Mouse (Mus musculus) forebrain, embryonic 10.5 days (tissue): ENCODE results near the gene Eif4b. TPM values are rescaled to one million over a fixed set of nuclear protein-coding genes. Genes with fewer than 3 reads are reported as not detected.

ENCODE experiments used
- DNase-seq: peaks from one replicate; pipeline ENCODE4 v3.0.0-alpha.2; 2017; ENCODE audit warnings: low spot score; ENCODE audit errors: extremely low spot score
- H3K27ac ChIP-seq: fragments of 300-500 bp; sonication (generic); 2 replicates; pipeline ENCODE4 v1.5.1; 2016; ENCODE audit warnings: mild to moderate bottlenecking
- H3K27me3 ChIP-seq: fragments of 300-500 bp; sonication (generic); 2 replicates; pipeline ENCODE4 v1.6.1; 2016; ENCODE audit warnings: mild to moderate bottlenecking; ENCODE audit not compliant: poor library complexity, severe bottlenecking
- H3K36me3 ChIP-seq: fragments of 300-500 bp; sonication (generic); replicated peaks from 2 replicates; pipeline ENCODE4 v1.6.1; 2016; ENCODE audit warnings: mild to moderate bottlenecking, moderate library complexity
- H3K4me1 ChIP-seq: fragments of 300-500 bp; sonication (generic); 2 replicates; pipeline ENCODE4 v1.6.1; 2016
- H3K4me3 ChIP-seq: fragments of 300-500 bp; sonication (generic); 2 replicates; pipeline ENCODE4 v1.5.1; 2016; ENCODE audit warnings: mild to moderate bottlenecking, moderate library complexity
- H3K9me3 ChIP-seq: fragments of 300-500 bp; sonication (generic); 2 replicates; pipeline ENCODE4 v1.6.1; 2016; ENCODE audit warnings: mild to moderate bottlenecking, moderate library complexity
- WGBS: fragments of 180-500 bp; shearing (Covaris S2); methylation state at CpG from one replicate; pipeline ENCODE4 v1.1.7; 2016; 5-methylcytosine and 5-hydroxymethylcytosine counted together
- polyA plus RNA-seq: library from polyadenylated mRNA; unstranded; fragments of >200 nt; fragmentation: Nextera tagmentation; extraction: Ambion mirVana; gene quantifications from 2 replicates; pipeline ENCODE4 v1.2.1, GENCODE M21; 2016

Eif4b gene
- polyA plus RNA-seq, 1 experiment from 2014 or later: 140 TPM

GRCm38 (mm10) chr15:102080429-102080828 is 6.9 kb downstream of the Eif4b start:
- 87% methylated on average over 2 of the region's 2 CpGs for WGBS
- Histone ChIP-seq H3K9me3 (no peaks in the 10 kb centered on the region), H3K4me3 (no peak overlapping the region), H3K4me1 (peaks cover 10% of the 10 kb centered on the region), H3K36me3 (peaks cover 78% of the 10 kb centered on the region), H3K27me3 (no peaks in the 10 kb centered on the region), H3K27ac (no peak overlapping the region)
- DNase-seq: no peak

DNA sequence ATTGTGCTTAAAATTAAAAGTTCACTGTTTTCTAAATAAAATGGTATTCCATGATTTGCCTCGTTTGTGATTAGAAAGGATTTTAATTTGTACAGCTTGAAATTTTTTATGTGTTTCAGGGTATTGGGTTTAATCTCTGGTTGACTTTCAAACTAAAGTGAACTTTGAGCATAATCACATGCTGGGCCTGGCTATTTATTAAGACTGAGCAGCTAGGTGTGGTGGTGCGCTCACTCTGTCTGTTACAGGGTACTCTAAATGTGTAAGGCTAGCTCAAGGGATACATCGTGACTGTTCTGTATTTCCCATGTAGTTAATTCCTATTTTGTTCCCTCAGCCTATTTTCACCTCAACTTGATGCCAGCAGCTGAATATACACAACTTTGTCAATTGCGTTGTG is 8.6 kb downstream of the Eif4b start:
- Histone ChIP-seq H3K4me3 (no peak overlapping the region), H3K9me3 (no peaks in the 10 kb centered on the region), H3K27ac (no peak overlapping the region), H3K4me1 (no peaks in the 10 kb centered on the region), H3K36me3 (peaks cover 93% of the 10 kb centered on the region), H3K27me3 (no peaks in the 10 kb centered on the region)
- 90% methylated on average over 4 of the region's 4 CpGs for WGBS
- DNase-seq: no peak

GRCm38 (mm10) chr15:102083028-102083427 is 9.5 kb downstream of the Eif4b start:
- DNase-seq: no peak
- H3K27me3 ChIP-seq: no peaks in the 10 kb centered on the region
- no peaks in the 10 kb centered on the region for H3K4me1 ChIP-seq
- WGBS: 88% methylated on average over 4 of the region's 4 CpGs
- H3K9me3 ChIP-seq: no peaks in the 10 kb centered on the region
- no peak overlapping the region for H3K27ac ChIP-seq
- no peak overlapping the region for H3K4me3 ChIP-seq
- H3K36me3 ChIP-seq: peaks cover 94% of the 10 kb centered on the region

DNA sequence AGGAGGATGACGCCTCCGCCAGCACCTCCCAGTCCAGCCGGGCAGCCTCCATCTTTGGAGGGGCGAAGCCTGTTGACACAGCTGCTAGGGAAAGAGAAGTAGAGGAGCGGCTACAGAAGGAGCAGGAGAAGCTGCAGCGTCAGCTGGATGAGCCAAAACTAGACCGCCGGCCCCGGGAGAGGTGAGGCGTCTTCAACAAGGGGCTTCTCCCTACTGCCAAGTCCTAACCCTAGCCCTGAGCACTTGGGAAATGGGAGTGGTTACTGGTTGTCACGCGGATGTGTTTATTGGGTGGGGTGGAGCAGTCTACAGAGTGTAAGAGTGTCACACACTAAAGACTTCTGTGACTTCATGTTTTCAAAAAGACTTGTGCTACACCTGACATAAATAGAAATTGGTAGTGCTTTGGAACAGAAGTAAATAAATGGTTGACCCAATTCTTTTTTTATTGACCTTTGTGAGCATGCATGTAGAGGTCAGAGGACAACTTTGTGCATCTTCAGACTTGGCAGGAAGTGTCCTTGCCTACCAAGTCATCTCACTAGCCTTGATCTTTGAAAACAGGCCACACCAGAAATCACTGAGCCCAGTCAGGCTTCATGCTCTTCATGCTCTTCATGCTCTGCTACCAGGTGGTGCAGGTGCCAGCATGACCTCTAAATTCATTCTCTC is 16.5 kb downstream of the Eif4b start:
- no peak overlapping the region for H3K27ac ChIP-seq
- H3K36me3 ChIP-seq: peaks cover 100% of the 10 kb centered on the region
- no peaks in the 10 kb centered on the region for H3K9me3 ChIP-seq
- H3K4me1 ChIP-seq: no peaks in the 10 kb centered on the region
- 90% methylated on average over 12 of the region's 12 CpGs for WGBS
- no peak overlapping the region for H3K4me3 ChIP-seq
- no peak for DNase-seq
- no peaks in the 10 kb centered on the region for H3K27me3 ChIP-seq

GRCm38 (mm10) chr15:102091063-102091679 is 17.6 kb downstream of the Eif4b start:
- no peak for DNase-seq
- 90% methylated on average over 12 of the region's 12 CpGs for WGBS
- H3K27ac ChIP-seq: no peak overlapping the region
- no peaks in the 10 kb centered on the region for H3K27me3 ChIP-seq
- no peak overlapping the region for H3K4me3 ChIP-seq
- no peaks in the 10 kb centered on the region for H3K9me3 ChIP-seq
- no peaks in the 10 kb centered on the region for H3K4me1 ChIP-seq
- peaks cover 100% of the 10 kb centered on the region for H3K36me3 ChIP-seq

GRCm38 (mm10) chr15:102091688-102092087 is 18.1 kb downstream of the Eif4b start:
- WGBS: 85% methylated on average over 1 of the region's 1 CpGs
- no peaks in the 10 kb centered on the region for H3K27me3 ChIP-seq
- H3K4me3 ChIP-seq: no peak overlapping the region
- H3K36me3 ChIP-seq: peaks cover 100% of the 10 kb centered on the region
- H3K9me3 ChIP-seq: no peaks in the 10 kb centered on the region
- no peak overlapping the region for H3K27ac ChIP-seq
- no peak for DNase-seq
- no peaks in the 10 kb centered on the region for H3K4me1 ChIP-seq

- WGBS: 91% methylated on average over 4 of the region's 4 CpGs
- Histone ChIP-seq H3K4me1 (peaks cover 2% of the 10 kb centered on the region), H3K9me3 (no peaks in the 10 kb centered on the region), H3K4me3 (no peak overlapping the region), H3K27ac (no peak overlapping the region), H3K36me3 (peaks cover 100% of the 10 kb centered on the region), H3K27me3 (no peaks in the 10 kb centered on the region)
- DNase-seq: no peak
These were observed 18.6 kb downstream of the Eif4b start for GRCm38 (mm10) chr15:102092222-102092621.

GRCm38 (mm10) chr15:102094157-102094556 is 20.6 kb downstream of the Eif4b start:
- Histone ChIP-seq H3K36me3 (peaks cover 96% of the 10 kb centered on the region), H3K4me3 (no peak overlapping the region), H3K4me1 (peaks cover 21% of the 10 kb centered on the region), H3K27me3 (peaks cover 12% of the 10 kb centered on the region), H3K27ac (no peak overlapping the region), H3K9me3 (no peaks in the 10 kb centered on the region)
- 86% methylated on average over 2 of the region's 2 CpGs for WGBS
- DNase-seq: no peak

DNA sequence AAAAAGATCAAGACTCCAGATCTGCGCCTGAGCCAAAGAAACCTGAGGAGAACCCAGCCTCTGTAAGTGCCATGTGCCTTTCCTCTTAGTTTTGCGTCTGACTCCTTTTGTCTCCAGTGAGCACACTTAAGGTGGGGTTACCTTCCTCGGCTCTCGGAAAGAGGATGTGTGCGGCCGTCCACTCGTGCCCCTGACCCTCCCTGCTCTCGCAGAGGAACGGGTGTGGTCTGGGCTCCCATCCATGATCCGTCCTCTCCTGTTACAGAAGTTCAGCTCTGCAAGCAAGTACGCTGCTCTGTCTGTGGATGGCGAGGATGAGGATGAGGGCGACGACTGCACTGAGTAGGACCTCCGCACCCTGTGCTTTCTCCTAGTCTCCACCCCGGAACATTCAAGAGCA is 21.4 kb downstream of the Eif4b start:
- 94% methylated on average over 16 of the region's 16 CpGs for WGBS
- Histone ChIP-seq H3K27ac (no peak overlapping the region), H3K4me3 (no peak overlapping the region), H3K27me3 (peaks cover 16% of the 10 kb centered on the region), H3K9me3 (no peaks in the 10 kb centered on the region), H3K36me3 (peaks cover 87% of the 10 kb centered on the region), H3K4me1 (peaks cover 30% of the 10 kb centered on the region)
- DNase-seq: no peak

GRCm38 (mm10) chr15:102097147-102097915 is 23.8 kb downstream of the Eif4b start:
- WGBS: 81% methylated on average over 8 of the region's 8 CpGs
- H3K9me3 ChIP-seq: no peaks in the 10 kb centered on the region
- no peak overlapping the region for H3K4me3 ChIP-seq
- peaks cover 64% of the 10 kb centered on the region for H3K36me3 ChIP-seq
- H3K27ac ChIP-seq: no peak overlapping the region
- no peak for DNase-seq
- H3K27me3 ChIP-seq: peaks cover 34% of the 10 kb centered on the region
- peaks cover 53% of the 10 kb centered on the region for H3K4me1 ChIP-seq

DNA sequence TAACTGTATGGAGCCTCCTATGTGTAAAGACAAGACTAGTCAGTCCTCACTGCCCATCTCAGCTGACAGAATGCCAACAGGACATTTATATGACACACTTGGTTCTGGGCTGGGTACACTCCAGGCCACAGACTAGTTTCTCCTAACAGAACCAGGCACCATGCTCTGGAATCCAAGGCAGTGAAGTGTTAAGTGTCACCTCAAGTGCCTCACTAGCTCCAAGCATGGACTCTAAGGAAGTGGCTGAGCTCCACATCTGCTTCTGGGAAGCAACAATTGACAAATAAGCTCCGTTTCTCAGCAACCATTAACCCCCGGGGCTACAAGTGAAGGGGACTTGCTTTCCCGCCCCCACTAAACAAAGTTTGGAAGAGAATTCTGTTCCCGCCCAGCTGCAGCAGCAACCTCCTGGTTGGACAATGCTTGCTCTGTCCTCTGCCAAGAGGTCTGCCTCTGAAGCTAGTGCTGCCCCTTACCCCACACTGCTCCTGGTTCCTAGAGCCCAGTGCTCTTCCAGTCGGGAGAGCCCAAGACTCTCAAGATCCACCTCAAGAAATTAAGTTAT is 24.5 kb downstream of the Eif4b start:
- 31% methylated on average over 5 of the region's 5 CpGs for WGBS
- no peak for DNase-seq
- H3K9me3 ChIP-seq: no peaks in the 10 kb centered on the region
- H3K27me3 ChIP-seq: peaks cover 41% of the 10 kb centered on the region
- H3K27ac ChIP-seq: peak overlapping the region; percentile 35
- H3K36me3 ChIP-seq: peaks cover 57% of the 10 kb centered on the region
- peaks cover 60% of the 10 kb centered on the region for H3K4me1 ChIP-seq
- H3K4me3 ChIP-seq: 0 out of 2 replicates have a peak overlapping the region, but pooled peaks have one; percentile 5

- Histone ChIP-seq H3K27me3 (peaks cover 53% of the 10 kb centered on the region), H3K4me3 (peak overlapping the region; percentile 62; the same call in 1 of the 2 replicates), H3K4me1 (peaks cover 72% of the 10 kb centered on the region), H3K9me3 (no peaks in the 10 kb centered on the region), H3K36me3 (peaks cover 45% of the 10 kb centered on the region), H3K27ac (no peak overlapping the region; the same call in 1 of the 2 replicates)
- 47% methylated on average over 5 of the region's 5 CpGs for WGBS
- no peak for DNase-seq
These were observed 25.7 kb downstream of the Eif4b start for GRCm38 (mm10) chr15:102099260-102099659.
